Mouse (Mus musculus) urinary bladder, adult 2 months (tissue): ENCODE results near the gene Tnr. TPM values are rescaled to one million over a fixed set of nuclear protein-coding genes. Genes with fewer than 3 reads are reported as not detected.

Experiments used
- DNase-seq: peaks from one replicate; pipeline ENCODE4 v3.0.0; 2022; ENCODE audit warnings: low spot score
- polyA plus RNA-seq: library from polyadenylated mRNA; depleted of rRNA; stranded (reverse); fragments of >200 nt; gene quantifications from 2 replicates; pipeline ENCODE4 v1.2.3, GENCODE M21; 2012

The Tnr gene
- polyA plus RNA-seq, 1 experiment, result 0.03 TPM

- DNase-seq, result no peak
Observed at GRCm38 (mm10) chr1:159872866-159873265, 349.3 kb downstream of the Tnr start.

- no peak for DNase-seq
Observed at GRCm38 (mm10) chr1:159878681-159879080, 355.1 kb downstream of the Tnr start.

GRCm38 (mm10) chr1:159879866-159880265 is 356.3 kb downstream of the Tnr start:
- no peak for DNase-seq

GRCm38 (mm10) chr1:159885476-159885875 is 361.9 kb downstream of the Tnr start:
- DNase-seq, result no peak

- DNase-seq, result no peak
Observed at GRCm38 (mm10) chr1:159888611-159889010, 365.0 kb downstream of the Tnr start.

GRCm38 (mm10) chr1:159889012-159889765 is 365.6 kb downstream of the Tnr start:
- no peak for DNase-seq

GRCm38 (mm10) chr1:159890524-159890923 is 367.0 kb downstream of the Tnr start:
- DNase-seq, result no peak

GRCm38 (mm10) chr1:159895094-159895493 is 371.5 kb downstream of the Tnr start:
- DNase-seq, result no peak

GRCm38 (mm10) chr1:159899991-159900390 is 376.4 kb downstream of the Tnr start:
- DNase-seq, result no peak

- DNase-seq, result no peak
Observed at GRCm38 (mm10) chr1:159900639-159901038, 377.1 kb downstream of the Tnr start.

GRCm38 (mm10) chr1:159901366-159902119 is 378.0 kb downstream of the Tnr start:
- DNase-seq, result no peak

- no peak for DNase-seq
Observed at GRCm38 (mm10) chr1:159902120-159902497, 378.5 kb downstream of the Tnr start.

GRCm38 (mm10) chr1:159911006-159911405 is 387.4 kb downstream of the Tnr start:
- no peak for DNase-seq

GRCm38 (mm10) chr1:159914726-159915125 is 391.2 kb downstream of the Tnr start:
- no peak for DNase-seq

GRCm38 (mm10) chr1:159920571-159920970 is 397.0 kb downstream of the Tnr start:
- no peak for DNase-seq

GRCm38 (mm10) chr1:159923010-159923409 is 399.4 kb downstream of the Tnr start:
- no peak for DNase-seq

- no peak for DNase-seq
Observed at GRCm38 (mm10) chr1:159924105-159924504, 400.5 kb downstream of the Tnr start.

- DNase-seq, result no peak
Observed at GRCm38 (mm10) chr1:159924684-159925083, 401.1 kb downstream of the Tnr start.

- no peak for DNase-seq
Observed at GRCm38 (mm10) chr1:159928681-159929335, 405.2 kb downstream of the Tnr start.

GRCm38 (mm10) chr1:159932092-159932491 is 408.5 kb downstream of the Tnr start:
- DNase-seq, result no peak

GRCm38 (mm10) chr1:159932598-159932997 is 409.0 kb downstream of the Tnr start:
- DNase-seq, result no peak

- DNase-seq, result no peak
Observed at GRCm38 (mm10) chr1:159938449-159938848, 414.9 kb downstream of the Tnr start.

GRCm38 (mm10) chr1:159939335-159939734 is 415.8 kb downstream of the Tnr start:
- no peak for DNase-seq
